Mouse (Mus musculus) heart, adult 2 months (tissue): Measurements from ENCODE around the gene Olfr187. TPM values are rescaled to one million over a fixed set of nuclear protein-coding genes. Genes with fewer than 3 reads are reported as not detected.

ENCODE experiments used
- DNase-seq, 2 experiments: peaks; one replicate each; pipeline ENCODE4 v3.0.0; 2021
- H3K27ac ChIP-seq: fragments of 200-600 bp; 2 replicates; pipeline ENCODE4 v1.8.1; 2022
- H3K27me3 ChIP-seq: fragments of 200-500 bp; 2 replicates; pipeline ENCODE4 v1.6.1; 2012; ENCODE audit warnings: mild to moderate bottlenecking, low read length, inconsistent platforms, mixed read lengths; ENCODE audit not compliant: control insufficient read depth, insufficient read depth
- H3K36me3 ChIP-seq: fragments of 200-500 bp; 2 replicates; pipeline ENCODE4 v1.6.1; 2012; ENCODE audit warnings: low read length, inconsistent platforms; ENCODE audit not compliant: control insufficient read depth, insufficient read depth
- H3K4me1 ChIP-seq: fragments of 200-500 bp; 2 replicates; pipeline ENCODE4 v1.6.1; 2011; ENCODE audit warnings: low read length; ENCODE audit not compliant: control insufficient read depth, insufficient read depth
- H3K4me3 ChIP-seq: fragments of 200-600 bp; 2 replicates; pipeline ENCODE4 v1.8.1; 2022
- H3K79me2 ChIP-seq: fragments of 200-500 bp; replicated peaks from 2 replicates; pipeline ENCODE4 v1.6.1; 2012; ENCODE audit warnings: mild to moderate bottlenecking, inconsistent platforms, low read length, moderate library complexity, mixed read lengths; ENCODE audit not compliant: control insufficient read depth, insufficient read depth
- H3K9ac ChIP-seq: fragments of 200-500 bp; 2 replicates; pipeline ENCODE4 v1.6.1; 2012; ENCODE audit warnings: low read depth, mild to moderate bottlenecking, control low read depth, inconsistent platforms, low read length, mixed read lengths
- CTCF ChIP-seq: fragments of 200-600 bp; IDR thresholded peaks from 2 replicates; pipeline ENCODE4 v1.8.1; 2022; ENCODE audit warnings: antibody characterized with exemption, mild to moderate bottlenecking, moderate library complexity
- EP300 ChIP-seq: fragments of 200-500 bp; IDR thresholded peaks from 2 replicates; pipeline ENCODE4 v1.6.1; 2011; ENCODE audit warnings: low read depth, low read length, control low read depth; ENCODE audit not compliant: insufficient read depth
- POLR2A ChIP-seq: fragments of 200-500 bp; IDR thresholded peaks from 2 replicates; pipeline ENCODE4 v1.6.1; 2011; ENCODE audit warnings: mild to moderate bottlenecking, low read depth, low read length, control low read depth; ENCODE audit not compliant: insufficient read depth
- WGBS: fragments of 180-500 bp; shearing (Covaris S2); methylation state at CpG from one replicate; pipeline ENCODE4 v1.1.7; 2018; 5-methylcytosine and 5-hydroxymethylcytosine counted together
- intact Hi-C: fragments of 180-260 bp; cut with DNase I; formaldehyde crosslinking; loops from one replicate; pipeline ENCODE4 v1.15.1; 2025
- polyA plus RNA-seq: library from polyadenylated mRNA; depleted of rRNA; stranded (reverse); fragments of >200 nt; gene quantifications from 2 replicates; pipeline ENCODE4 v1.2.3, GENCODE M21; 2012; rRNA removed
- total RNA-seq, 2 experiments: library from RNA; stranded (reverse); gene quantifications; 2 replicates each; pipeline ENCODE4 v1.2.3; 2021

Olfr187 gene
- total and polyA plus RNA-seq, 3 experiments = not detected

- TF ChIP-seq CTCF (no peak), EP300 (no peak), POLR2A (no peak)
- WGBS = 67% methylated on average over 1 of the region's 1 CpGs
- H3K27me3 ChIP-seq = no peaks in the 10 kb centered on the region
- no peak overlapping the region for H3K27ac ChIP-seq
- H3K4me3 ChIP-seq = no peak overlapping the region
- no peak overlapping the region for H3K9ac ChIP-seq
- H3K36me3 ChIP-seq = no peaks in the 10 kb centered on the region
- DNase-seq = no peak
- no peaks in the 10 kb centered on the region for H3K79me2 ChIP-seq
- no peaks in the 10 kb centered on the region for H3K4me1 ChIP-seq
- intact Hi-C loops = no loop called here
These were observed 9.3 kb upstream of the Olfr187 start for GRCm38 (mm10) chr16:59048860-59049259.

GRCm38 (mm10) chr16:59047579-59047978 lies 8.0 kb upstream of the Olfr187 start:
- Histone ChIP-seq H3K36me3 (no peaks in the 10 kb centered on the region), H3K27me3 (no peaks in the 10 kb centered on the region), H3K79me2 (no peaks in the 10 kb centered on the region), H3K27ac (no peak overlapping the region), H3K9ac (no peak overlapping the region), H3K4me1 (no peaks in the 10 kb centered on the region), H3K4me3 (no peak overlapping the region)
- intact Hi-C loops = no loop called here
- 37% methylated on average over 4 of the region's 4 CpGs for WGBS
- TF ChIP-seq CTCF (no peak), POLR2A (no peak), EP300 (no peak)
- DNase-seq = no peak

GRCm38 (mm10) chr16:59045835-59046234 lies 6.3 kb upstream of the Olfr187 start:
- H3K9ac ChIP-seq = no peak overlapping the region
- TF ChIP-seq CTCF (no peak), POLR2A (no peak), EP300 (no peak)
- no peaks in the 10 kb centered on the region for H3K4me1 ChIP-seq
- no peak overlapping the region for H3K4me3 ChIP-seq
- DNase-seq = no peak
- H3K79me2 ChIP-seq = no peaks in the 10 kb centered on the region
- no peaks in the 10 kb centered on the region for H3K27me3 ChIP-seq
- H3K36me3 ChIP-seq = no peaks in the 10 kb centered on the region
- intact Hi-C loops = no loop called here
- WGBS = 71% methylated on average over 3 of the region's 3 CpGs
- H3K27ac ChIP-seq = no peak overlapping the region

GRCm38 (mm10) chr16:59030191-59030590 lies 9.4 kb downstream of the Olfr187 start, which contains the start of gene Olfr186:
Gene Olfr186 (minus strand): TSS chr16:59030291.
- no peaks in the 10 kb centered on the region for H3K4me1 ChIP-seq
- TF ChIP-seq CTCF = no peak
- TF ChIP-seq EP300 = no peak
- no peak for TF ChIP-seq POLR2A
- intact Hi-C loops = no loop called here
- no peaks in the 10 kb centered on the region for H3K79me2 ChIP-seq
- H3K9ac ChIP-seq = no peak within 1 kb of the TSS
- DNase-seq = no peak
- H3K36me3 ChIP-seq = no peaks in the 10 kb centered on the region
- H3K4me3 ChIP-seq = no peak within 1 kb of the TSS
- 87% methylated on average over 4 of the region's 4 CpGs for WGBS
- H3K27me3 ChIP-seq = no peaks in the 10 kb centered on the region
- H3K27ac ChIP-seq = no peak within 1 kb of the TSS

GRCm38 (mm10) chr16:59013357-59014018 lies 26.1 kb downstream of the Olfr187 start:
- H3K79me2 ChIP-seq = no peaks in the 10 kb centered on the region
- H3K9ac ChIP-seq = no peak overlapping the region
- no peak overlapping the region for H3K4me3 ChIP-seq
- H3K27ac ChIP-seq = no peak overlapping the region
- TF ChIP-seq POLR2A = no peak
- DNase-seq = no peak
- no peaks in the 10 kb centered on the region for H3K4me1 ChIP-seq
- WGBS = 61% methylated on average over 2 of the region's 2 CpGs
- H3K27me3 ChIP-seq = no peaks in the 10 kb centered on the region
- H3K36me3 ChIP-seq = no peaks in the 10 kb centered on the region
- intact Hi-C loops = no loop called here

- Histone ChIP-seq H3K9ac (no peak overlapping the region), H3K27me3 (no peaks in the 10 kb centered on the region), H3K4me3 (no peak overlapping the region), H3K4me1 (no peaks in the 10 kb centered on the region), H3K27ac (no peak overlapping the region), H3K36me3 (no peaks in the 10 kb centered on the region), H3K79me2 (no peaks in the 10 kb centered on the region)
- DNase-seq = no peak
- TF ChIP-seq CTCF (no peak), EP300 (no peak), POLR2A (no peak)
- intact Hi-C loops = no loop called here
These were observed 32.4 kb downstream of the Olfr187 start for GRCm38 (mm10) chr16:59007146-59007545.

- Histone ChIP-seq H3K27me3 (no peaks in the 10 kb centered on the region), H3K27ac (no peak within 1 kb of the TSS), H3K4me3 (no peak within 1 kb of the TSS), H3K36me3 (no peaks in the 10 kb centered on the region), H3K4me1 (no peaks in the 10 kb centered on the region), H3K9ac (no peak within 1 kb of the TSS), H3K79me2 (no peaks in the 10 kb centered on the region)
- intact Hi-C loops = no loop called here
- 60% methylated on average over 2 of the region's 2 CpGs for WGBS
- TF ChIP-seq EP300 (no peak), CTCF (no peak), POLR2A (no peak)
- DNase-seq = no peak
These were observed 44.5 kb downstream of the Olfr187 start, which contains the start of gene Olfr183 for GRCm38 (mm10) chr16:58995057-58995456. Gene Olfr183 (plus strand): TSS chr16:58995357.

Other genes with a start within 250 kb of the Olfr187 start
- not detected for gene Olfr173, start 239.5 kb downstream of the Olfr187 start, total RNA-seq
- gene Olfr173, start 239.5 kb downstream of the Olfr187 start, polyA plus RNA-seq = not detected in 2 replicates
- gene Olfr175-ps1, start 213.0 kb downstream of the Olfr187 start, total RNA-seq = not detected
- gene Olfr175-ps1, start 213.0 kb downstream of the Olfr187 start, polyA plus RNA-seq = not detected in 2 replicates
- gene Olfr177, start 165.0 kb downstream of the Olfr187 start, total RNA-seq = not detected
- gene Olfr177, start 165.0 kb downstream of the Olfr187 start, polyA plus RNA-seq = not detected in 2 replicates
- gene Olfr178, start 147.7 kb downstream of the Olfr187 start, total RNA-seq = not detected
- gene Olfr178, start 147.7 kb downstream of the Olfr187 start, polyA plus RNA-seq = not detected in 2 replicates
- not detected for gene Olfr181, start 111.0 kb downstream of the Olfr187 start, total RNA-seq
- not detected in 2 replicates for gene Olfr181, start 111.0 kb downstream of the Olfr187 start, polyA plus RNA-seq
- gene Olfr180, start 110.4 kb downstream of the Olfr187 start, total RNA-seq = not detected
- gene Olfr180, start 110.4 kb downstream of the Olfr187 start, polyA plus RNA-seq = not detected in 2 replicates
- not detected for gene Olfr183, start 44.4 kb downstream of the Olfr187 start, total RNA-seq
- gene Olfr183, start 44.4 kb downstream of the Olfr187 start, polyA plus RNA-seq = not detected in 2 replicates
- not detected for gene Olfr186, start 9.5 kb downstream of the Olfr187 start, total RNA-seq
- gene Olfr186, start 9.5 kb downstream of the Olfr187 start, polyA plus RNA-seq = not detected in 2 replicates
- not detected for gene Olfr190, start 38.2 kb upstream of the Olfr187 start, total RNA-seq
- not detected in 2 replicates for gene Olfr190, start 38.2 kb upstream of the Olfr187 start, polyA plus RNA-seq
- gene Olfr191, start 50.1 kb upstream of the Olfr187 start, total RNA-seq = not detected
- gene Olfr191, start 50.1 kb upstream of the Olfr187 start, polyA plus RNA-seq = not detected in 2 replicates
- not detected for gene Olfr193, start 72.1 kb upstream of the Olfr187 start, total RNA-seq
- gene Olfr193, start 72.1 kb upstream of the Olfr187 start, polyA plus RNA-seq = not detected in 2 replicates
- gene Olfr194, start 81.3 kb upstream of the Olfr187 start, total RNA-seq = not detected
- not detected in 2 replicates for gene Olfr194, start 81.3 kb upstream of the Olfr187 start, polyA plus RNA-seq
- gene Olfr195, start 107.3 kb upstream of the Olfr187 start, total RNA-seq = not detected
- gene Olfr195, start 107.3 kb upstream of the Olfr187 start, polyA plus RNA-seq = not detected in 2 replicates
- not detected for gene Olfr196, start 130.7 kb upstream of the Olfr187 start, total RNA-seq
- gene Olfr196, start 130.7 kb upstream of the Olfr187 start, polyA plus RNA-seq = not detected in 2 replicates
- not detected for gene Olfr198, start 163.8 kb upstream of the Olfr187 start, total RNA-seq
- not detected in 2 replicates for gene Olfr198, start 163.8 kb upstream of the Olfr187 start, polyA plus RNA-seq
- gene Olfr199, start 180.0 kb upstream of the Olfr187 start, total RNA-seq = not detected
- gene Olfr199, start 180.0 kb upstream of the Olfr187 start, polyA plus RNA-seq = not detected in 2 replicates
- gene Olfr201, start 232.9 kb upstream of the Olfr187 start, total RNA-seq = not detected
- not detected in 2 replicates for gene Olfr201, start 232.9 kb upstream of the Olfr187 start, polyA plus RNA-seq
- gene Olfr202, start 247.0 kb upstream of the Olfr187 start, total RNA-seq = not detected
- not detected in 2 replicates for gene Olfr202, start 247.0 kb upstream of the Olfr187 start, polyA plus RNA-seq